9 mouse cellular contexts compared by ENCODE assay signal in the genomic region with DNA sequence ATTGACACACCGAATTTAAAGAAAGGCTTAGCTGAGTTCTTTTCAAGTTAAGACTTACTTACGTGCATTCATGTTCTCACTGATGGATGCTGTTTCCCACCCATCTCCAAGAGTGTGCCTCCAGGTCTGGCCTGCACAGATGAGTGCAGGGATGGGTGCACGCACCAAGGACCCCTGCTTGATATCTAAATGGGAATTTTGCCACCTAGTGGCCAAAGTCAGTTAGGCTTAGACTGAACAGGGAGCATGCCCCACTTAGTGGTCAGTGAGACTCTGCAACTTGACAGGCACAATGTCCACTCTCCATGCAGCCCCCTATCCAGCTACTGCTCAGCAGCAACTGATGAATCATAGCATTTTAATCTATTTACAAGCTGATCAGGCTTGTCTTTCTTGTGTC. TPM values are rescaled to one million over a fixed set of nuclear protein-coding genes. Genes with fewer than 3 reads are reported as not detected.
DNase-seq lines count a peak whose midpoint lies in the region; ATAC-seq and TF ChIP-seq lines count a peak whose summit lies in the region.
"Had no signal": no experiment of that assay in that cellular context is flagged by ENCODE, and none has a peak within 500 bp of the region (broad histone marks: within the 10 kb centered on the region; RNA-seq: fewer than 3 reads in every experiment).

No protein-coding gene starts in this region.

- peak; percentile 53; the same call in 1 of the 2 replicates for TF ChIP-seq CTCF in bone marrow, adult 2 months (IDR thresholded peaks at IDR 0.05; ENCODE audit: control insufficient read depth, insufficient read depth, low read length)
- peak; percentile 79 for TF ChIP-seq CTCF in liver, embryonic 14.5 days (IDR thresholded peaks at IDR 0.05; ENCODE audit: low read depth)

- peak; percentile 60 to 67 for DNase-seq in cerebellum, postnatal 10 days
- DNase-seq in cerebellum, adult 11 months = no peak
- peak; percentile 65 for DNase-seq in 416B (ENCODE audit: low read depth)
- DNase-seq in liver, embryonic 14.5 days (ENCODE audit: low read depth in 3 of 3, low spot score in 3 of 3) = peak; percentile 12 to 18 (median 16)
- peak; percentile 3 for DNase-seq in retina, adult 2 months (ENCODE audit: low read depth, low spot score)

- no peaks in the 10 kb centered on the region for H3K36me3 ChIP-seq in liver, embryonic 14.5 days (replicated peaks; ENCODE audit: control insufficient read depth, insufficient read depth, low read depth)
- H3K36me3 ChIP-seq in heart, embryonic 12.5 days = no peaks in the 10 kb centered on the region

- H3K9me3 ChIP-seq in liver, embryonic 14.5 days (ENCODE audit: control insufficient read depth, low read length) = no peaks in the 10 kb centered on the region
- no peaks in the 10 kb centered on the region for H3K9me3 ChIP-seq in heart, embryonic 12.5 days (replicated peaks)

- no peak overlapping the region for H3K27ac ChIP-seq in bone marrow, adult 2 months (ENCODE audit: control insufficient read depth, insufficient read depth, low read depth, low read length, poor library complexity)
- H3K27ac ChIP-seq in liver, embryonic 14.5 days = no peak overlapping the region
- no peak overlapping the region for H3K27ac ChIP-seq in heart, embryonic 12.5 days (ENCODE audit: poor library complexity, severe bottlenecking)

- H3K27me3 ChIP-seq in liver, embryonic 14.5 days (ENCODE audit: control insufficient read depth, insufficient read depth, low read length) = no peaks in the 10 kb centered on the region
- H3K27me3 ChIP-seq in heart, embryonic 12.5 days (replicated peaks) = no peaks in the 10 kb centered on the region

- no peak overlapping the region for H3K4me2 ChIP-seq in liver, embryonic 14.5 days (ENCODE audit: low read depth)
- no peak overlapping the region for H3K4me2 ChIP-seq in heart, embryonic 12.5 days

- peak; percentile 37 to 74; a peak in 2 of 4 replicates for ATAC-seq in hematopoietic stem cell, adult 5-6 weeks (replicated peaks in 1 of 2; ENCODE audit: insufficient read depth in 1 of 2, low FRiP score in 2 of 2, low TSS enrichment in 1 of 2, low read depth in 1 of 2, poor library complexity in 2 of 2, severe bottlenecking in 2 of 2)
- ATAC-seq in liver, embryonic 14.5 days (ENCODE audit: insufficient read depth) = no peak
- ATAC-seq in heart, embryonic 12.5 days (ENCODE audit: insufficient number of reproducible peaks, low FRiP score) = no peak

- no peaks in the 10 kb centered on the region; the same call in 1 of the 2 replicates for H3K4me1 ChIP-seq in bone marrow, adult 2 months (ENCODE audit: control insufficient read depth, insufficient read depth, low read length)
- no peaks in the 10 kb centered on the region for H3K4me1 ChIP-seq in liver, embryonic 14.5 days (replicated peaks; ENCODE audit: control insufficient read depth in 2 of 2, insufficient read depth in 2 of 2, low read length in 1 of 2)
- H3K4me1 ChIP-seq in heart, embryonic 12.5 days (replicated peaks) = no peaks in the 10 kb centered on the region

- no peak for TF ChIP-seq POLR2A in bone marrow, adult 2 months (IDR thresholded peaks at IDR 0.05; ENCODE audit: borderline replicate concordance, control insufficient read depth, low read depth, low read length)

- no peak overlapping the region for H3K9ac ChIP-seq in liver, embryonic 14.5 days (replicated peaks)
- no peak overlapping the region for H3K9ac ChIP-seq in heart, embryonic 12.5 days

- WGBS in bone marrow, adult 2 months = 53% methylated on average over 3 of the region's 3 CpGs
- 42% methylated on average over 3 of the region's 3 CpGs for WGBS in liver, embryonic 14.5 days (ENCODE audit: insufficient replicate concordance)
- 48% methylated on average over 3 of the region's 3 CpGs for WGBS in heart, embryonic 12.5 days

- H3K4me3 ChIP-seq in bone marrow, adult 2 months (replicated peaks; ENCODE audit: control insufficient read depth, low read depth, low read length) = no peak overlapping the region
- H3K4me3 ChIP-seq in liver, embryonic 14.5 days (ENCODE audit: insufficient read depth in 1 of 2, low read depth in 2 of 2, low read length in 2 of 2) = no peak overlapping the region
- no peak overlapping the region for H3K4me3 ChIP-seq in heart, embryonic 12.5 days

- TF ChIP-seq EP300 in liver, embryonic 14.5 days (IDR thresholded peaks at IDR 0.05; ENCODE audit: low read depth) = no peak

RNA-seq across cellular contexts. Expression of a gene that starts 47.8 kb away (rescaled TPM):
- 67.8 and 110 TPM in 2 replicates for polyA plus RNA-seq in bone marrow, adult 2 months (2011; ENCODE audit: insufficient read depth, insufficient read length, low replicate concordance, missing spikeins)
- 170 and 198 TPM in 2 replicates for total RNA-seq in hematopoietic stem cell, adult 5-6 weeks (2017)
- 27.8 and 48.3 TPM in 2 replicates for polyA plus RNA-seq in liver, embryonic 14.5 days (2012; rRNA removed)
- 76.0 and 78.7 TPM in 2 replicates for polyA plus RNA-seq in liver, embryonic 14.5 days (2014; fragmentation: Nextera tagmentation; extraction: Ambion mirVana)
- 114 and 115 TPM in 2 replicates for polyA plus RNA-seq in heart, embryonic 12.5 days (2016; fragmentation: Nextera tagmentation; extraction: Ambion mirVana)

RNA-seq across cellular contexts. Expression of a gene that starts 48.1 kb away (rescaled TPM):
- not detected in 2 replicates for polyA plus RNA-seq in bone marrow, adult 2 months (2011; ENCODE audit: insufficient read depth, insufficient read length, low replicate concordance, missing spikeins)
- 9.4 TPM in 1 of 2 replicates, not detected in the other for total RNA-seq in hematopoietic stem cell, adult 5-6 weeks (2017)
- polyA plus RNA-seq in liver, embryonic 14.5 days (2012; rRNA removed) = 0.76 TPM in 1 of 2 replicates, not detected in the other
- polyA plus RNA-seq in liver, embryonic 14.5 days (2014; fragmentation: Nextera tagmentation; extraction: Ambion mirVana) = not detected in 2 replicates
- polyA plus RNA-seq in heart, embryonic 12.5 days (2016; fragmentation: Nextera tagmentation; extraction: Ambion mirVana) = not detected in 2 replicates
- total RNA-seq: left cerebral cortex, postnatal 10 days had no signal

Comparison
In these comparisons a context has a peak if more than half of its experiments do, and no peak if none do; other contexts are left out.
1. ATAC-seq: peak in hematopoietic stem cell, adult 5-6 weeks (2 of 2); none in liver, embryonic 14.5 days (single experiment) and heart, embryonic 12.5 days (single experiment).